Mouse (Mus musculus) CH12.LX (cell line): Measurements from ENCODE around the gene Ubap2l. TPM values are rescaled to one million over a fixed set of nuclear protein-coding genes. Genes with fewer than 3 reads are reported as not detected.

Experiments used
- DNase-seq: peaks from one replicate; pipeline ENCODE4 v3.0.0-alpha.2; 2013; ENCODE audit errors: extremely low read depth
- H3K27ac ChIP-seq: 2 replicates; pipeline ENCODE4 v1.5.1; 2012; ENCODE audit warnings: low read depth, mild to moderate bottlenecking, control low read depth, moderate library complexity; ENCODE audit not compliant: insufficient read depth
- H3K27me3 ChIP-seq: replicated peaks from 2 replicates; pipeline ENCODE3; 2012; ENCODE audit warnings: inconsistent platforms
- H3K36me3 ChIP-seq, 2 experiments: replicated peaks in 1 of 2; 2 replicates each; pipeline versions ENCODE3 to v1.6.1; 2012; ENCODE audit warnings: inconsistent platforms in 1 of 2, low read length in 1 of 2, mild to moderate bottlenecking in 1 of 2, mixed read lengths in 1 of 2, moderate library complexity in 1 of 2; ENCODE audit not compliant: control insufficient read depth in 1 of 2, insufficient read depth in 1 of 2
- H3K4me1 ChIP-seq, 2 experiments: 2 replicates each; pipeline ENCODE4 v1.6.1; 2012; ENCODE audit warnings: inconsistent platforms in 1 of 2, moderate library complexity in 1 of 2; ENCODE audit not compliant: insufficient read depth in 2 of 2, control insufficient read depth in 1 of 2
- H3K4me2 ChIP-seq: 2 replicates; pipeline ENCODE4 v1.6.1; 2012; ENCODE audit warnings: low read depth, mild to moderate bottlenecking, control low read depth; ENCODE audit not compliant: poor library complexity, insufficient read depth, severe bottlenecking
- H3K4me3 ChIP-seq, 3 experiments: fragments of 150-350 bp in 1 of 3; sonication (generic) in 1 of 3; replicated peaks in 1 of 3; 2 replicates each; pipeline versions ENCODE3 to v1.5.1; 2011 to 2012; ENCODE audit warnings: low read depth in 2 of 3, low read length in 2 of 3, mild to moderate bottlenecking in 2 of 3, moderate library complexity in 2 of 3, control low read depth in 1 of 3, improper control_type of control experiment in 1 of 3, inconsistent platforms in 1 of 3, mixed read lengths in 1 of 3; ENCODE audit not compliant: poor library complexity in 1 of 3
- H3K79me2 ChIP-seq: replicated peaks from 2 replicates; pipeline ENCODE4 v1.6.1; 2012; ENCODE audit warnings: mild to moderate bottlenecking, moderate library complexity; ENCODE audit not compliant: control insufficient read depth, poor library complexity, insufficient read depth, severe bottlenecking; ENCODE audit errors: extremely low read depth
- H3K9ac ChIP-seq: 2 replicates; pipeline ENCODE4 v1.6.1; 2012; ENCODE audit warnings: low read depth, mild to moderate bottlenecking, control low read depth, moderate library complexity; ENCODE audit not compliant: insufficient read depth
- H3K9me3 ChIP-seq: replicated peaks from 2 replicates; pipeline ENCODE3; 2012; ENCODE audit warnings: low read length, inconsistent platforms, mixed read lengths
- BHLHE40 ChIP-seq: IDR thresholded peaks from 2 replicates; pipeline ENCODE4 v1.6.1; 2011; ENCODE audit warnings: mild to moderate bottlenecking, low read depth, low read length, improper control_type of control experiment
- CHD1 ChIP-seq: IDR thresholded peaks from 2 replicates; pipeline ENCODE4 v1.6.1; 2012; ENCODE audit warnings: low read depth, low read length, improper control_type of control experiment, inconsistent platforms
- CHD2 ChIP-seq: IDR thresholded peaks from 2 replicates; pipeline ENCODE4 v1.6.1; 2011; ENCODE audit warnings: low read length, improper control_type of control experiment
- CTCF ChIP-seq, 2 experiments: IDR thresholded peaks in 1 of 2; conservative IDR thresholded peaks in 1 of 2; 2 replicates each; pipeline ENCODE4 v1.5.1; 2011 to 2012; ENCODE audit warnings: low read depth in 2 of 2, low read length in 2 of 2, improper control_type of control experiment in 1 of 2, inconsistent platforms in 1 of 2, mild to moderate bottlenecking in 1 of 2, moderate library complexity in 1 of 2
- E2F4 ChIP-seq: IDR thresholded peaks from 2 replicates; pipeline ENCODE4 v1.6.1; 2011; ENCODE audit warnings: low read depth, low read length, improper control_type of control experiment; ENCODE audit not compliant: insufficient replicate concordance
- ELF1 ChIP-seq: IDR thresholded peaks from 2 replicates; pipeline ENCODE4 v1.6.1; 2014; ENCODE audit warnings: low read depth, mild to moderate bottlenecking, inconsistent platforms, low read length, improper control_type of control experiment
- EP300 ChIP-seq: IDR thresholded peaks from 2 replicates; pipeline ENCODE4 v1.6.1; 2011; ENCODE audit warnings: low read length, improper control_type of control experiment
- ETS1 ChIP-seq: conservative IDR thresholded peaks from 2 replicates; pipeline ENCODE4 v1.6.1; 2012; ENCODE audit warnings: low read depth, mild to moderate bottlenecking, inconsistent platforms, low read length, improper control_type of control experiment, moderate library complexity
- GABPA ChIP-seq: IDR thresholded peaks from 2 replicates; pipeline ENCODE4 v1.6.1; 2012; ENCODE audit warnings: low read depth, low read length, improper control_type of control experiment, inconsistent platforms; ENCODE audit not compliant: insufficient replicate concordance
- HCFC1 ChIP-seq: IDR thresholded peaks from 2 replicates; pipeline ENCODE4 v1.6.1; 2012; ENCODE audit warnings: low read depth, mild to moderate bottlenecking, inconsistent platforms, low read length, improper control_type of control experiment
- IRF4 ChIP-seq: IDR thresholded peaks from 2 replicates; pipeline ENCODE4 v1.6.1; 2014; ENCODE audit warnings: low read depth, mild to moderate bottlenecking, inconsistent platforms, low read length, improper control_type of control experiment
- JUN ChIP-seq: IDR thresholded peaks from 2 replicates; pipeline ENCODE4 v1.6.1; 2011; ENCODE audit warnings: low read depth, mild to moderate bottlenecking, low read length, improper control_type of control experiment, moderate library complexity; ENCODE audit not compliant: insufficient read depth
- JUND ChIP-seq: conservative IDR thresholded peaks from 2 replicates; pipeline ENCODE4 v1.6.1; 2011; ENCODE audit warnings: low read depth, low read length, improper control_type of control experiment
- KAT2A ChIP-seq: IDR thresholded peaks from 2 replicates; pipeline ENCODE4 v1.6.1; 2012; ENCODE audit warnings: low read length, improper control_type of control experiment, inconsistent platforms; ENCODE audit not compliant: insufficient replicate concordance
- MAFK ChIP-seq: IDR thresholded peaks from 2 replicates; pipeline ENCODE4 v1.6.1; 2011; ENCODE audit warnings: low read length, improper control_type of control experiment; ENCODE audit not compliant: insufficient replicate concordance
- MAX ChIP-seq: IDR thresholded peaks from 2 replicates; pipeline ENCODE4 v1.6.1; 2011; ENCODE audit warnings: low read length, improper control_type of control experiment
- MAZ ChIP-seq: IDR thresholded peaks from 2 replicates; pipeline ENCODE4 v1.6.1; 2012; ENCODE audit warnings: low read depth, mild to moderate bottlenecking, inconsistent platforms, low read length, improper control_type of control experiment, moderate library complexity
- MEF2A ChIP-seq: IDR thresholded peaks from 2 replicates; pipeline ENCODE4 v1.6.1; 2014; ENCODE audit warnings: low read depth, mild to moderate bottlenecking, inconsistent platforms, low read length, improper control_type of control experiment, borderline replicate concordance
- MXI1 ChIP-seq: IDR thresholded peaks from 2 replicates; pipeline ENCODE4 v1.6.1; 2011; ENCODE audit warnings: mild to moderate bottlenecking, low read depth, low read length, improper control_type of control experiment
- MYC ChIP-seq: IDR thresholded peaks from 2 replicates; pipeline ENCODE4 v1.6.1; 2011; ENCODE audit warnings: low read depth, mild to moderate bottlenecking, improper control_type of control experiment, low read length
- NELFE ChIP-seq: IDR thresholded peaks from 2 replicates; pipeline ENCODE4 v1.6.1; 2011; ENCODE audit warnings: low read depth, low read length, improper control_type of control experiment
- NRF1 ChIP-seq: IDR thresholded peaks from 2 replicates; pipeline ENCODE4 v1.6.1; 2014; ENCODE audit warnings: low read depth, mild to moderate bottlenecking, inconsistent platforms, low read length, improper control_type of control experiment, moderate library complexity
- PAX5 ChIP-seq: IDR thresholded peaks from 2 replicates; pipeline ENCODE4 v1.6.1; 2012; ENCODE audit warnings: low read length, inconsistent platforms, mixed read lengths
- POLR2A ChIP-seq: IDR thresholded peaks from 2 replicates; pipeline ENCODE4 v1.6.1; 2011; ENCODE audit warnings: low read depth, mild to moderate bottlenecking, improper control_type of control experiment, low read length
- POLR2AphosphoS2 ChIP-seq: IDR thresholded peaks from 2 replicates; pipeline ENCODE4 v1.6.1; 2011; ENCODE audit warnings: low read depth, low read length, improper control_type of control experiment
- RAD21 ChIP-seq: IDR thresholded peaks from 2 replicates; pipeline ENCODE4 v1.6.1; 2011; ENCODE audit warnings: low read depth, mild to moderate bottlenecking, low read length, improper control_type of control experiment, moderate library complexity
- RCOR1 ChIP-seq: conservative IDR thresholded peaks from 2 replicates; pipeline ENCODE4 v1.6.1; 2012; ENCODE audit warnings: low read depth, mild to moderate bottlenecking, inconsistent platforms, low read length, improper control_type of control experiment
- SIN3A ChIP-seq: IDR thresholded peaks from 2 replicates; pipeline ENCODE4 v1.6.1; 2012; ENCODE audit warnings: low read length, improper control_type of control experiment, inconsistent platforms
- SMC3 ChIP-seq: IDR thresholded peaks from 2 replicates; pipeline ENCODE4 v1.6.1; 2011; ENCODE audit warnings: low read depth, low read length, improper control_type of control experiment
- TBP ChIP-seq: conservative IDR thresholded peaks from 2 replicates; pipeline ENCODE4 v1.6.1; 2011; ENCODE audit warnings: low read depth, low read length, improper control_type of control experiment
- TCF12 ChIP-seq: IDR thresholded peaks from 2 replicates; pipeline ENCODE4 v1.6.1; 2014; ENCODE audit warnings: low read depth, mild to moderate bottlenecking, inconsistent platforms, low read length, improper control_type of control experiment
- UBTF ChIP-seq: IDR thresholded peaks from 2 replicates; pipeline ENCODE4 v1.6.1; 2012; ENCODE audit warnings: low read depth, mild to moderate bottlenecking, inconsistent platforms, low read length, improper control_type of control experiment, moderate library complexity
- USF1 ChIP-seq: IDR thresholded peaks from 2 replicates; pipeline ENCODE4 v1.6.1; 2014; ENCODE audit warnings: low read depth, mild to moderate bottlenecking, inconsistent platforms, low read length, improper control_type of control experiment
- USF2 ChIP-seq: conservative IDR thresholded peaks from 2 replicates; pipeline ENCODE4 v1.6.1; 2011; ENCODE audit warnings: low read depth, low read length, improper control_type of control experiment
- ZC3H11A ChIP-seq: IDR thresholded peaks from 2 replicates; pipeline ENCODE4 v1.6.1; 2012; ENCODE audit warnings: low read depth, mild to moderate bottlenecking, inconsistent platforms, low read length, improper control_type of control experiment
- ZKSCAN1 ChIP-seq: IDR thresholded peaks from 2 replicates; pipeline ENCODE4 v1.6.1; 2012; ENCODE audit warnings: low read depth, inconsistent platforms, low read length, improper control_type of control experiment, borderline replicate concordance
- ZMIZ1 ChIP-seq: IDR thresholded peaks from 2 replicates; pipeline ENCODE4 v1.6.1; 2012; ENCODE audit warnings: low read depth, mild to moderate bottlenecking, inconsistent platforms, low read length, improper control_type of control experiment
- ZNF384 ChIP-seq: IDR thresholded peaks from 2 replicates; pipeline ENCODE4 v1.6.1; 2012; ENCODE audit warnings: low read depth, low read length, improper control_type of control experiment, inconsistent platforms
- dilution Hi-C: fragments of 300-500 bp; cut with MboI; formaldehyde crosslinking; loops from 2 replicates; pipeline ENCODE4 v1.14.3; 2020; ENCODE audit warnings: low sequenced_read_pairs; ENCODE audit not compliant: extremely low pct_unique_long_range_greater_than_20kb, extremely low pct_ligation_motif_present
- in situ Hi-C: fragments of 300-500 bp; cut with MboI; formaldehyde crosslinking; loops from 3 replicates; pipeline ENCODE4 v1.14.3; 2019; ENCODE audit warnings: low sequenced_read_pairs, low pct_ligation_motif_present, low pct_unique_long_range_greater_than_20kb, mixed read lengths
- polyA plus RNA-seq: library from polyadenylated mRNA; unstranded; fragments of >175 nt; gene quantifications from 2 replicates; pipeline ENCODE4 v1.2.1, GENCODE M21; 2012; ENCODE audit warnings: low read depth; ENCODE audit not compliant: insufficient read length
- total RNA-seq, 2 experiments: library from RNA; depleted of rRNA; stranded (reverse); fragments of 300-350 nt in 1 of 2; fragments of >200 nt in 1 of 2; gene quantifications; 2 replicates each; pipeline ENCODE4 v1.2.3; 2012 to 2014

The Ubap2l gene
- total and polyA plus RNA-seq, 3 experiments: 49.0 to 201 (median 72.6) TPM

GRCm38 (mm10) chr3:90081365-90082240 is 29.2 kb upstream of the Ubap2l start:
- in situ Hi-C loops (no loop called here), dilution Hi-C loops (no loop called here)
- Histone ChIP-seq H3K4me1 (peaks cover 11 to 53% of the 10 kb centered on the region in 2 experiments), H3K9ac (peak overlapping the region; percentile 90), H3K36me3 (peaks cover 10 to 34% of the 10 kb centered on the region in 2 experiments), H3K27me3 (no peaks in the 10 kb centered on the region), H3K9me3 (no peaks in the 10 kb centered on the region), H3K27ac (peak overlapping the region; percentile 84), H3K4me2 (peak overlapping the region; percentile 97), H3K4me3 (peak overlapping the region; percentile 45 to 67 (median 56)), H3K79me2 (peaks cover 63% of the 10 kb centered on the region)
- peak; percentile 99 for TF ChIP-seq MYC
- no peak for TF ChIP-seq ETS1
- no peak for TF ChIP-seq MAFK
- no peak for TF ChIP-seq E2F4
- no peak for TF ChIP-seq ZKSCAN1
- TF ChIP-seq NELFE: peak; percentile 68
- no peak for TF ChIP-seq KAT2A
- TF ChIP-seq USF2: no peak
- TF ChIP-seq JUN: no peak
- TF ChIP-seq TCF12: peak; percentile 46; the same call in 1 of the 2 replicates
- TF ChIP-seq ZMIZ1: 0 out of 2 replicates have a peak, but pooled peaks have one; percentile 16
- TF ChIP-seq RAD21: no peak; the same call in 1 of the 2 replicates
- no peak for TF ChIP-seq SMC3
- peak; percentile 57 for TF ChIP-seq TBP
- no peak for TF ChIP-seq POLR2AphosphoS2
- TF ChIP-seq ZC3H11A: no peak
- no peak for TF ChIP-seq GABPA
- TF ChIP-seq POLR2A: peak; percentile 56
- TF ChIP-seq ZNF384: no peak
- no peak for TF ChIP-seq CHD1
- TF ChIP-seq ELF1: peak; percentile 46; the same call in 1 of the 2 replicates
- TF ChIP-seq JUND: no peak
- TF ChIP-seq BHLHE40: peak; percentile 33; the same call in 1 of the 2 replicates
- TF ChIP-seq MAX: peak; percentile 97
- no peak for TF ChIP-seq MAZ
- peak; percentile 97 for TF ChIP-seq MXI1
- TF ChIP-seq NRF1: no peak
- TF ChIP-seq PAX5: no peak
- no peak for TF ChIP-seq UBTF
- 0 out of 2 replicates have a peak, but pooled peaks have one; percentile 14 for TF ChIP-seq IRF4
- no peak for TF ChIP-seq USF1
- TF ChIP-seq MEF2A: no peak
- TF ChIP-seq CHD2: no peak
- no peak for TF ChIP-seq RCOR1
- TF ChIP-seq EP300: no peak
- TF ChIP-seq CTCF (conservative IDR thresholded peaks at IDR 0.05 in 1 of 2, IDR thresholded peaks at IDR 0.05 in 1 of 2; ENCODE audit: low read depth in 2 of 2, low read length in 2 of 2): peak in 1 of 2 experiments; percentile 16; a peak in 2 of 4 replicates
- 0 out of 2 replicates have a peak, but pooled peaks have one; percentile 6 for TF ChIP-seq HCFC1
- TF ChIP-seq SIN3A: peak; percentile 94
- DNase-seq: peak; percentile 84
